Mouse (Mus musculus): ENCODE results near the gene Spats2l. TPM values are rescaled to one million over a fixed set of nuclear protein-coding genes. Genes with fewer than 3 reads are reported as not detected.
A peak's percentile ranks its signal among the peaks of the same experiment; 100 is the strongest.

Gene Spats2l
- total and polyA plus RNA-seq, 2 experiments from 2014 or later = 35.8 to 52.3 TPM

GRCm38 (mm10) chr1:57845054-57845722, 71.2 kb downstream of the Spats2l start:
- no peak overlapping the region for H3K27ac ChIP-seq (ENCODE audit: low read depth, low read length)
- peaks cover 7% of the 10 kb centered on the region; the same call in 1 of the 2 replicates for H3K4me1 ChIP-seq (ENCODE audit: insufficient read depth)
- ATAC-seq (no peak), DNase-seq (no peak)
- no peaks in the 10 kb centered on the region for H3K36me3 ChIP-seq (ENCODE audit: insufficient read depth)
- no peak for TF ChIP-seq CTCF (IDR thresholded peaks at IDR 0.05; ENCODE audit: low read depth)
- H3K9ac ChIP-seq = no peak overlapping the region
- no peak overlapping the region for H3K4me3 ChIP-seq (ENCODE audit: low read depth, low read length)
- 92% methylated on average over 9 of the region's 9 CpGs for WGBS
- H3K4me2 ChIP-seq (ENCODE audit: low read depth) = no peak overlapping the region
- H3K27me3 ChIP-seq (ENCODE audit: insufficient read depth, low read length) = no peaks in the 10 kb centered on the region
- no peaks in the 10 kb centered on the region for H3K9me3 ChIP-seq (ENCODE audit: low read length)

- H3K36me3 ChIP-seq (ENCODE audit: insufficient read depth) = no peaks in the 10 kb centered on the region
- peaks cover 7% of the 10 kb centered on the region; the same call in 1 of the 2 replicates for H3K4me1 ChIP-seq (ENCODE audit: insufficient read depth)
- no peak overlapping the region for H3K4me3 ChIP-seq (ENCODE audit: low read depth, low read length)
- H3K27me3 ChIP-seq (ENCODE audit: insufficient read depth, low read length) = no peaks in the 10 kb centered on the region
- no peak overlapping the region for H3K4me2 ChIP-seq (ENCODE audit: low read depth)
- DNase-seq = no peak
- 22% methylated on average over 15 of the region's 15 CpGs for WGBS
- no peaks in the 10 kb centered on the region for H3K9me3 ChIP-seq (ENCODE audit: low read length)
- ATAC-seq = peak; percentile 67
- H3K27ac ChIP-seq (ENCODE audit: low read depth, low read length) = no peak overlapping the region
- no peak for TF ChIP-seq CTCF (IDR thresholded peaks at IDR 0.05; ENCODE audit: low read depth)
- no peak overlapping the region for H3K9ac ChIP-seq
These were observed 73.1 kb downstream of the Spats2l start for GRCm38 (mm10) chr1:57846856-57847698.

GRCm38 (mm10) chr1:57849087-57849486, 75.1 kb downstream of the Spats2l start:
- Histone ChIP-seq H3K4me3 (ENCODE audit: low read depth, low read length) (no peak overlapping the region), H3K27ac (ENCODE audit: low read depth, low read length) (no peak overlapping the region), H3K9ac (no peak overlapping the region), H3K27me3 (ENCODE audit: insufficient read depth, low read length) (no peaks in the 10 kb centered on the region), H3K36me3 (ENCODE audit: insufficient read depth) (no peaks in the 10 kb centered on the region), H3K4me2 (ENCODE audit: low read depth) (no peak overlapping the region), H3K4me1 (ENCODE audit: insufficient read depth) (peaks cover 7% of the 10 kb centered on the region; the same call in 1 of the 2 replicates), H3K9me3 (ENCODE audit: low read length) (no peaks in the 10 kb centered on the region)
- WGBS = 87% methylated on average over 4 of the region's 4 CpGs
- no peak for TF ChIP-seq CTCF (IDR thresholded peaks at IDR 0.05; ENCODE audit: low read depth)
- no peak for ATAC-seq
- no peak for DNase-seq

- Histone ChIP-seq H3K4me2 (ENCODE audit: low read depth) (no peak overlapping the region), H3K36me3 (ENCODE audit: insufficient read depth) (no peaks in the 10 kb centered on the region), H3K9me3 (ENCODE audit: low read length) (no peaks in the 10 kb centered on the region), H3K27ac (ENCODE audit: low read depth, low read length) (no peak overlapping the region), H3K27me3 (ENCODE audit: insufficient read depth, low read length) (no peaks in the 10 kb centered on the region), H3K4me3 (ENCODE audit: low read depth, low read length) (no peak overlapping the region), H3K4me1 (ENCODE audit: insufficient read depth) (peaks cover 7% of the 10 kb centered on the region; the same call in 1 of the 2 replicates), H3K9ac (no peak overlapping the region)
- 57% methylated on average over 3 of the region's 3 CpGs for WGBS
- no peak for TF ChIP-seq CTCF (IDR thresholded peaks at IDR 0.05; ENCODE audit: low read depth)
- DNase-seq (no peak), ATAC-seq (no peak)
These were observed 76.0 kb downstream of the Spats2l start for GRCm38 (mm10) chr1:57849916-57850315.

GRCm38 (mm10) chr1:57851871-57852270, 77.9 kb downstream of the Spats2l start:
- Histone ChIP-seq H3K4me2 (ENCODE audit: low read depth) (no peak overlapping the region), H3K9me3 (ENCODE audit: low read length) (no peaks in the 10 kb centered on the region), H3K27me3 (ENCODE audit: insufficient read depth, low read length) (no peaks in the 10 kb centered on the region), H3K9ac (no peak overlapping the region), H3K36me3 (ENCODE audit: insufficient read depth) (no peaks in the 10 kb centered on the region), H3K4me3 (ENCODE audit: low read depth, low read length) (no peak overlapping the region), H3K4me1 (ENCODE audit: insufficient read depth) (peaks cover 3% of the 10 kb centered on the region; the same call in 1 of the 2 replicates), H3K27ac (ENCODE audit: low read depth, low read length) (no peak overlapping the region)
- no peak for TF ChIP-seq CTCF (IDR thresholded peaks at IDR 0.05; ENCODE audit: low read depth)
- no peak for DNase-seq
- WGBS = 76% methylated on average over 6 of the region's 6 CpGs
- no peak for ATAC-seq

- Histone ChIP-seq H3K9ac (no peak overlapping the region), H3K27me3 (ENCODE audit: insufficient read depth, low read length) (no peaks in the 10 kb centered on the region), H3K4me3 (ENCODE audit: low read depth, low read length) (no peak overlapping the region), H3K4me1 (ENCODE audit: insufficient read depth) (no peaks in the 10 kb centered on the region), H3K27ac (ENCODE audit: low read depth, low read length) (no peak overlapping the region), H3K4me2 (ENCODE audit: low read depth) (no peak overlapping the region), H3K9me3 (ENCODE audit: low read length) (no peaks in the 10 kb centered on the region), H3K36me3 (ENCODE audit: insufficient read depth) (no peaks in the 10 kb centered on the region)
- WGBS = 67% methylated on average over 12 of the region's 12 CpGs
- no peak for TF ChIP-seq CTCF (IDR thresholded peaks at IDR 0.05; ENCODE audit: low read depth)
- DNase-seq = peak; percentile 30
- ATAC-seq = no peak
These were observed 78.8 kb downstream of the Spats2l start for GRCm38 (mm10) chr1:57852562-57853271.

All from forebrain, postnatal 0 days (tissue).